Mouse (Mus musculus) heart, embryonic 13.5 days (tissue): Measurements from ENCODE around the gene Mob1b. TPM values are rescaled to one million over a fixed set of nuclear protein-coding genes. Genes with fewer than 3 reads are reported as not detected.
A peak's percentile ranks its signal among the peaks of the same experiment; 100 is the strongest.

Experiments
- ATAC-seq: fragments of 200-750 bp; cut with Nextera tagmentation; 2 replicates; pipeline ENCODE4 v1.8.0; 2017; ENCODE audit warnings: moderate TSS enrichment; ENCODE audit not compliant: insufficient number of reproducible peaks, low FRiP score, low TSS enrichment; ENCODE audit errors: extremely low read depth
- H3K27ac ChIP-seq: fragments of 300-500 bp; sonication (generic); replicated peaks from 2 replicates; pipeline ENCODE4 v1.5.1; 2015; ENCODE audit warnings: moderate library complexity, mild to moderate bottlenecking, inconsistent platforms
- H3K27me3 ChIP-seq: fragments of 300-500 bp; sonication (generic); replicated peaks from 2 replicates; pipeline ENCODE4 v1.6.1; 2015; ENCODE audit warnings: mild to moderate bottlenecking, inconsistent platforms
- H3K36me3 ChIP-seq: fragments of 300-500 bp; sonication (generic); 2 replicates; pipeline ENCODE4 v1.6.1; 2015; ENCODE audit warnings: mild to moderate bottlenecking, inconsistent platforms
- H3K4me1 ChIP-seq: fragments of 300-500 bp; sonication (generic); 2 replicates; pipeline ENCODE4 v1.6.1; 2015; ENCODE audit warnings: inconsistent platforms
- H3K4me2 ChIP-seq: fragments of 300-500 bp; sonication (generic); 2 replicates; pipeline ENCODE4 v1.6.1; 2015; ENCODE audit warnings: inconsistent platforms, mild to moderate bottlenecking, moderate library complexity
- H3K4me3 ChIP-seq: fragments of 300-500 bp; sonication (generic); 2 replicates; pipeline ENCODE4 v1.5.1; 2015; ENCODE audit warnings: moderate library complexity, mild to moderate bottlenecking, inconsistent platforms
- H3K9ac ChIP-seq: fragments of 300-500 bp; sonication (generic); 2 replicates; pipeline ENCODE4 v1.6.1; 2015; ENCODE audit warnings: inconsistent platforms, mild to moderate bottlenecking, moderate library complexity
- H3K9me3 ChIP-seq: fragments of 300-500 bp; sonication (generic); 2 replicates; pipeline ENCODE4 v1.6.1; 2016; ENCODE audit warnings: inconsistent platforms
- WGBS: fragments of 180-500 bp; shearing (Covaris S2); methylation state at CpG from one replicate; pipeline ENCODE4 v1.1.7; 2015; ENCODE audit warnings: mixed read lengths; 5-methylcytosine and 5-hydroxymethylcytosine counted together
- polyA plus RNA-seq: library from polyadenylated mRNA; unstranded; fragments of >200 nt; fragmentation: Nextera tagmentation; extraction: Ambion mirVana; gene quantifications from 2 replicates; pipeline ENCODE4 v1.2.1, GENCODE M21; 2015

The Mob1b gene
- polyA plus RNA-seq, 1 experiment from 2014 or later, result 17.7 TPM

- Histone ChIP-seq H3K9me3 (no peaks in the 10 kb centered on the region), H3K36me3 (peaks cover 52% of the 10 kb centered on the region)
- ATAC-seq, result no peak
These were observed 64.4 kb downstream of the Mob1b start for GRCm38 (mm10) chr5:88785059-88785458.

GRCm38 (mm10) chr5:88790675-88791074 is 70.0 kb downstream of the Mob1b start:
- WGBS, result 39% methylated on average over 9 of the region's 9 CpGs
- Histone ChIP-seq H3K9ac (0 out of 2 replicates have a peak overlapping the region, but pooled peaks have one; percentile 40), H3K36me3 (peaks cover 6% of the 10 kb centered on the region), H3K4me2 (0 out of 2 replicates have a peak overlapping the region, but pooled peaks have one; percentile 1), H3K4me1 (no peaks in the 10 kb centered on the region), H3K27ac (no peak overlapping the region), H3K4me3 (no peak overlapping the region), H3K9me3 (no peaks in the 10 kb centered on the region), H3K27me3 (peaks cover 3% of the 10 kb centered on the region; the same call in 1 of the 2 replicates)
- ATAC-seq, result no peak

More at GRCm38 (mm10) chr5:88785059-88785458, 64.4 kb downstream of the Mob1b start:
- H3K27ac ChIP-seq, result 0 out of 2 replicates have a peak overlapping the region, but pooled peaks have one; percentile 15
- no peaks in the 10 kb centered on the region for H3K4me1 ChIP-seq
- H3K9ac ChIP-seq, result no peak overlapping the region
- no peak overlapping the region for H3K4me2 ChIP-seq
- WGBS, result 77% methylated on average over 1 of the region's 1 CpGs
- H3K4me3 ChIP-seq, result no peak overlapping the region
- no peaks in the 10 kb centered on the region for H3K27me3 ChIP-seq

- Histone ChIP-seq H3K27ac (no peak overlapping the region), H3K4me3 (no peak overlapping the region), H3K9ac (no peak overlapping the region), H3K4me2 (no peak overlapping the region), H3K9me3 (no peaks in the 10 kb centered on the region), H3K27me3 (peaks cover 3% of the 10 kb centered on the region; the same call in 1 of the 2 replicates), H3K4me1 (peaks cover under 1% of the 10 kb centered on the region; the same call in 1 of the 2 replicates), H3K36me3 (no peaks in the 10 kb centered on the region)
- no peak for ATAC-seq
- 32% methylated on average over 10 of the region's 10 CpGs for WGBS
These were observed 70.9 kb downstream of the Mob1b start for GRCm38 (mm10) chr5:88791256-88792245.

- Histone ChIP-seq H3K36me3 (no peaks in the 10 kb centered on the region), H3K27me3 (peaks cover 3% of the 10 kb centered on the region; the same call in 1 of the 2 replicates), H3K4me2 (no peak overlapping the region), H3K9ac (no peak overlapping the region), H3K27ac (no peak overlapping the region), H3K9me3 (no peaks in the 10 kb centered on the region), H3K4me1 (peaks cover 4% of the 10 kb centered on the region; the same call in 1 of the 2 replicates), H3K4me3 (no peak overlapping the region)
- WGBS, result 79% methylated on average over 3 of the region's 3 CpGs
- ATAC-seq, result no peak
These were observed 73.0 kb downstream of the Mob1b start for GRCm38 (mm10) chr5:88793676-88794075.

- no peak overlapping the region for H3K9ac ChIP-seq
- H3K27ac ChIP-seq, result no peak overlapping the region
- H3K36me3 ChIP-seq, result no peaks in the 10 kb centered on the region
- 40% methylated on average over 9 of the region's 9 CpGs for WGBS
- H3K4me2 ChIP-seq, result no peak overlapping the region
- ATAC-seq, result no peak
- peaks cover 4% of the 10 kb centered on the region; the same call in 1 of the 2 replicates for H3K4me1 ChIP-seq
- H3K9me3 ChIP-seq, result no peaks in the 10 kb centered on the region
- peaks cover 3% of the 10 kb centered on the region; the same call in 1 of the 2 replicates for H3K27me3 ChIP-seq
- H3K4me3 ChIP-seq, result no peak overlapping the region
These were observed 75.4 kb downstream of the Mob1b start for GRCm38 (mm10) chr5:88795910-88796584.

- Histone ChIP-seq H3K4me3 (no peak overlapping the region), H3K4me2 (no peak overlapping the region), H3K4me1 (peaks cover 4% of the 10 kb centered on the region; the same call in 1 of the 2 replicates), H3K36me3 (no peaks in the 10 kb centered on the region), H3K9me3 (no peaks in the 10 kb centered on the region), H3K27ac (no peak overlapping the region), H3K27me3 (peaks cover 3% of the 10 kb centered on the region; the same call in 1 of the 2 replicates), H3K9ac (no peak overlapping the region)
- no peak for ATAC-seq
- WGBS, result 58% methylated on average over 11 of the region's 11 CpGs
These were observed 75.9 kb downstream of the Mob1b start for GRCm38 (mm10) chr5:88796588-88796987.

- no peak for ATAC-seq
- 75% methylated on average over 6 of the region's 6 CpGs for WGBS
These were observed 76.5 kb downstream of the Mob1b start for GRCm38 (mm10) chr5:88797121-88797520.

GRCm38 (mm10) chr5:88805616-88806015 is 85.0 kb downstream of the Mob1b start:
- ATAC-seq, result no peak
- no peaks in the 10 kb centered on the region for H3K9me3 ChIP-seq
- no peaks in the 10 kb centered on the region for H3K36me3 ChIP-seq
- H3K4me2 ChIP-seq, result no peak overlapping the region
- peaks cover 19% of the 10 kb centered on the region for H3K4me1 ChIP-seq
- 0 out of 2 replicates have a peak, but pooled peaks cover 4% of the 10 kb centered on the region for H3K27me3 ChIP-seq
- no peak overlapping the region for H3K9ac ChIP-seq
- no peak overlapping the region for H3K4me3 ChIP-seq
- WGBS, result 90% methylated on average over 4 of the region's 4 CpGs
- no peak overlapping the region for H3K27ac ChIP-seq

More at GRCm38 (mm10) chr5:88797121-88797520, 76.5 kb downstream of the Mob1b start:
- Histone ChIP-seq H3K9me3 (no peaks in the 10 kb centered on the region), H3K27me3 (peaks cover 3% of the 10 kb centered on the region; the same call in 1 of the 2 replicates), H3K4me2 (no peak overlapping the region), H3K36me3 (no peaks in the 10 kb centered on the region), H3K4me1 (peaks cover 4% of the 10 kb centered on the region; the same call in 1 of the 2 replicates), H3K27ac (no peak overlapping the region), H3K4me3 (no peak overlapping the region), H3K9ac (no peak overlapping the region)

- H3K27me3 ChIP-seq, result 0 out of 2 replicates have a peak, but pooled peaks cover 4% of the 10 kb centered on the region
- H3K4me2 ChIP-seq, result 0 out of 2 replicates have a peak overlapping the region, but pooled peaks have one; percentile 28
- 17% methylated on average over 5 of the region's 5 CpGs for WGBS
- no peak overlapping the region for H3K4me3 ChIP-seq
- no peak overlapping the region for H3K27ac ChIP-seq
- H3K9ac ChIP-seq, result 0 out of 2 replicates have a peak overlapping the region, but pooled peaks have one; percentile 9
- no peaks in the 10 kb centered on the region for H3K36me3 ChIP-seq
- H3K4me1 ChIP-seq, result peaks cover 19% of the 10 kb centered on the region
- H3K9me3 ChIP-seq, result no peaks in the 10 kb centered on the region
- ATAC-seq, result no peak
These were observed 85.6 kb downstream of the Mob1b start for GRCm38 (mm10) chr5:88806278-88806677.

- Histone ChIP-seq H3K27ac (peak overlapping the region; percentile 16), H3K4me2 (peak overlapping the region; percentile 28), H3K4me1 (peaks cover 19% of the 10 kb centered on the region), H3K9ac (no peak overlapping the region), H3K36me3 (no peaks in the 10 kb centered on the region), H3K4me3 (no peak overlapping the region), H3K9me3 (no peaks in the 10 kb centered on the region), H3K27me3 (0 out of 2 replicates have a peak, but pooled peaks cover 4% of the 10 kb centered on the region)
- 30% methylated on average over 9 of the region's 9 CpGs for WGBS
- ATAC-seq, result no peak
These were observed 86.7 kb downstream of the Mob1b start for GRCm38 (mm10) chr5:88807342-88807741.

- no peak for ATAC-seq
- H3K4me3 ChIP-seq, result no peak overlapping the region
- 63% methylated on average over 2 of the region's 2 CpGs for WGBS
These were observed 92.5 kb downstream of the Mob1b start for GRCm38 (mm10) chr5:88813188-88813587.

More at GRCm38 (mm10) chr5:88813188-88813587, 92.5 kb downstream of the Mob1b start:
- no peak overlapping the region for H3K27ac ChIP-seq
- no peaks in the 10 kb centered on the region for H3K27me3 ChIP-seq
- H3K4me2 ChIP-seq, result no peak overlapping the region
- H3K9me3 ChIP-seq, result no peaks in the 10 kb centered on the region
- H3K9ac ChIP-seq, result no peak overlapping the region
- no peaks in the 10 kb centered on the region for H3K36me3 ChIP-seq
- no peaks in the 10 kb centered on the region for H3K4me1 ChIP-seq
